Mouse (Mus musculus) testis, adult 2 months (tissue): ENCODE data around the gene Klhl22.

ENCODE experiments used
- CTCF ChIP-seq: fragments of 200-500 bp; IDR thresholded peaks from 2 replicates; pipeline ENCODE4 v1.5.1; 2012; ENCODE audit warnings: low read depth, mild to moderate bottlenecking, inconsistent platforms, low read length, moderate library complexity; ENCODE audit not compliant: control insufficient read depth, insufficient read depth, insufficient replicate concordance
- POLR2A ChIP-seq: fragments of 200-500 bp; IDR thresholded peaks from 2 replicates; pipeline ENCODE4 v1.6.1; 2012; ENCODE audit warnings: low read depth, mild to moderate bottlenecking, inconsistent platforms, low read length, moderate library complexity; ENCODE audit not compliant: control insufficient read depth

GRCm38 (mm10) chr16:17797812-17798311 is 38.4 kb downstream of the Klhl22 start:
- TF ChIP-seq POLR2A (no peak), CTCF (no peak)
